Mouse (Mus musculus) hematopoietic stem cell, adult 5-6 weeks (primary cell): ENCODE data around the gene Gm5725. TPM values are rescaled to one million over a fixed set of nuclear protein-coding genes. Genes with fewer than 3 reads are reported as not detected.
"Not testable (repeated sequence)": the region's sequence is repeated elsewhere in the genome, so short reads cannot be mapped to it uniquely, and the experiment has no call there.

Source experiments
- ATAC-seq, 2 experiments: fragments of 125-278 bp in 1 of 2; replicated peaks in 1 of 2; 2 replicates each; pipeline ENCODE4 v1.8.0; 2016 to 2017; ENCODE audit warnings: inconsistent platforms in 2 of 2, mild to moderate bottlenecking in 2 of 2, moderate number of reproducible peaks in 2 of 2, low read depth in 1 of 2, moderate TSS enrichment in 1 of 2; ENCODE audit not compliant: low FRiP score in 2 of 2, poor library complexity in 2 of 2, severe bottlenecking in 2 of 2, insufficient read depth in 1 of 2, low TSS enrichment in 1 of 2
- total RNA-seq: library from RNA; stranded (forward); fragments of 172-1452, 232-1000 nt; gene quantifications from 2 replicates; pipeline ENCODE4 v1.2.3, GENCODE M21; 2017

Gene Gm5725
- not detected in 2 replicates for total RNA-seq

GRCm38 (mm10) chr7:21844167-21844566 lies at the start of gene Gm5725:
Gene Gm5725, minus strand, starts transcription at chr7:21844267.
- ATAC-seq = not testable (repeated sequence)

DNA sequence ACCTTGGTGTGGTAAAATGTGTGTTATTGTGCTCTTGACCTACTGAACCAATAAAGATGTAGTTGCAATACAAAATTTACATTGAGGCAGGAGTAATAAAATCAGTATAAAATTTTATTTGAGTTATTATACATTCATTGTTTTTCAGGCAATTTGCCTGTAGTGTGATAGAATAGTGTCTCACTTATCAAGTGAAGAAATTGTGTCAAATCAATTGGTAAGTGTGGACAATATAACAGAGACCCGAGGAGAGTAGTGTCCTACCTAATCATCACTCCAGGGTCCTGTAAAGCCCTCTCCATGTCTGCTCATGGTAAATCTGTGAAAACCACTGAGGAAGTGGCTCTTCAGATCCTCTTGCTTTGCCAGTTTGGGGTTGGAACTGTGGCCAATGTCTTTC lies 12.0 kb downstream of the Gm5725 start, which contains the start of gene Vmn1r135:
Vmn1r135 (plus strand) TSS at position 301 of the 400 bp plus-strand sequence.
- not testable (repeated sequence) for ATAC-seq

DNA sequence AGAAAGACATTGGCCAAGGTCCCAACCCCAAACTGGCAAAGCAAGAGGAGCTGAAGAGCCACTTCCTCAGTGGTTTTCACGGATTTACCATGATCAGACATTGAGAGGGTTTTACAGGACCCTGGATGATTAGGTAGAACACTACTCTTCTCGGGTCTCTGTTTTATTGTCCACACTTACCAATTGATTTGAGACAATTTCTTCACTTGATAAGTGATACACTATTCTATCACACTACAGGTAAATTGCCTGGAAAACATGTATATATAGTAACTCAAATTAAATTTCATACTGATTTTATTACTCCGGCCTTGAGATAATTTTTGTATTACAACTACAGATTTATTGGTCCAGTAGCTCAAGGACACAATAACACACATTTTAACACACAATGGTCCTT lies 47.4 kb downstream of the Gm5725 start, which contains the start of gene Gm4177:
Gm4177 (minus strand) TSS at position 101 of the 400 bp plus-strand sequence.
- not testable (repeated sequence) for ATAC-seq

Other genes with a start within 250 kb of the Gm5725 start
- not detected in 2 replicates for gene Vmn1r132, start 230.2 kb downstream of the Gm5725 start, total RNA-seq
- gene Gm4175, start 82.8 kb downstream of the Gm5725 start, total RNA-seq = not detected in 2 replicates
- gene Gm4177, start 47.5 kb downstream of the Gm5725 start, total RNA-seq = not detected in 2 replicates
- not detected in 2 replicates for gene Vmn1r135, start 11.9 kb downstream of the Gm5725 start, total RNA-seq
- not detected in 2 replicates for gene Gm5891, start 77.0 kb upstream of the Gm5725 start, total RNA-seq
- not detected in 2 replicates for gene Vmn1r137, start 150.3 kb upstream of the Gm5725 start, total RNA-seq
- not detected in 2 replicates for gene Vmn1r138, start 184.6 kb upstream of the Gm5725 start, total RNA-seq
- not detected in 2 replicates for gene Gm6176, start 212.0 kb upstream of the Gm5725 start, total RNA-seq
- not detected in 2 replicates for gene Vmn1r139, start 224.8 kb upstream of the Gm5725 start, total RNA-seq